Mouse (Mus musculus) ES-Bruce4 (cell line): ENCODE measurements around the gene Xxylt1.

ENCODE experiments used
- CTCF ChIP-seq: IDR thresholded peaks from one replicate; pipeline ENCODE4 v1.8.1; 2011; ENCODE audit warnings: low read depth, low read length
- EP300 ChIP-seq: IDR thresholded peaks from 2 replicates; pipeline ENCODE4 v1.6.1; 2011; ENCODE audit warnings: low read depth, low read length; ENCODE audit not compliant: insufficient read depth
- POLR2A ChIP-seq: IDR thresholded peaks from one replicate; pipeline ENCODE4 v1.8.1; 2011; ENCODE audit warnings: low read length; ENCODE audit not compliant: insufficient read depth

- TF ChIP-seq POLR2A: no peak
- no peak for TF ChIP-seq CTCF
- no peak for TF ChIP-seq EP300
Measured at GRCm38 (mm10) chr16:30981345-30981744, 99.9 kb downstream of the Xxylt1 start.
